ENCODE assay signal across 10 mouse cellular contexts in genomic region chr7:79563675-79564074, GRCm38 (mm10). TPM values are rescaled to one million over a fixed set of nuclear protein-coding genes. Genes with fewer than 3 reads are reported as not detected.
DNase-seq lines count a peak whose midpoint lies in the region; ATAC-seq and TF ChIP-seq lines count a peak whose summit lies in the region.
"Had no signal": no experiment of that assay in that cellular context is flagged by ENCODE, and none has a peak within 500 bp of the region (broad histone marks: within the 10 kb centered on the region; RNA-seq: fewer than 3 reads in every experiment).

No protein-coding gene starts in this region.

- no peaks in the 10 kb centered on the region for H3K36me3 ChIP-seq in kidney, embryonic 14.5 days (ENCODE audit: control insufficient read depth, insufficient read depth, low read length)
- H3K36me3 ChIP-seq: embryonic facial prominence, embryonic 15.5 days had no signal

- no peak overlapping the region for H3K4me3 ChIP-seq in kidney, embryonic 14.5 days (ENCODE audit: low read length)
- no peak overlapping the region for H3K4me3 ChIP-seq in cortical plate, adult 2 months (ENCODE audit: insufficient read depth, low read length)
- H3K4me3 ChIP-seq: embryonic facial prominence, embryonic 15.5 days had no signal

- TF ChIP-seq CTCF in cortical plate, adult 2 months (IDR thresholded peaks at IDR 0.05; ENCODE audit: extremely low read depth, insufficient read depth, low read length), result peak; percentile 33; the same call in 1 of the 2 replicates

- H3K27me3 ChIP-seq in kidney, embryonic 14.5 days (ENCODE audit: control insufficient read depth, insufficient read depth, low read length), result peaks cover 11% of the 10 kb centered on the region; the same call in 1 of the 2 replicates

- H3K27ac ChIP-seq in kidney, embryonic 14.5 days (ENCODE audit: low read depth, low read length), result no peak overlapping the region
- no peak overlapping the region for H3K27ac ChIP-seq in cortical plate, adult 2 months (ENCODE audit: insufficient read depth, low read length)
- H3K27ac ChIP-seq: embryonic facial prominence, embryonic 15.5 days had no signal

- H3K4me1 ChIP-seq in kidney, embryonic 14.5 days (ENCODE audit: control insufficient read depth, insufficient read depth, low read length), result no peaks in the 10 kb centered on the region
- no peaks in the 10 kb centered on the region; the same call in 1 of the 2 replicates for H3K4me1 ChIP-seq in cortical plate, adult 2 months (ENCODE audit: control insufficient read depth, insufficient read depth, low read length)
- H3K4me1 ChIP-seq: embryonic facial prominence, embryonic 15.5 days had no signal

- H3K9ac ChIP-seq in kidney, embryonic 14.5 days (ENCODE audit: low read depth, low read length), result no peak overlapping the region
- H3K9ac ChIP-seq: embryonic facial prominence, embryonic 15.5 days had no signal

- H3K4me2 ChIP-seq in kidney, embryonic 14.5 days (replicated peaks; ENCODE audit: low read depth, low read length), result no peak overlapping the region
- H3K4me2 ChIP-seq: embryonic facial prominence, embryonic 15.5 days had no signal

- no peak for TF ChIP-seq POLR2A in cortical plate, adult 2 months (IDR thresholded peaks at IDR 0.05; ENCODE audit: extremely low read depth, insufficient read depth, low read length)

- peak; percentile 29 for DNase-seq in kidney, postnatal 10 days
- peak; percentile 90 for DNase-seq in R1 (ENCODE audit: low read depth, low spot score)
- no peak for DNase-seq in urinary bladder, postnatal 4 days (ENCODE audit: low spot score in 2 of 2)
- no peak for DNase-seq in right cerebral cortex, adult 2 months (ENCODE audit: low spot score in 2 of 2)
- DNase-seq: heart, postnatal 36 days had no signal

- WGBS in kidney, embryonic 14.5 days, result 22% methylated on average over 13 of the region's 13 CpGs

- ATAC-seq in kidney, embryonic 14.5 days (ENCODE audit: low FRiP score, low TSS enrichment), result no peak
- ATAC-seq in megakaryocyte-erythroid progenitor cell, adult 5-6 weeks (replicated peaks; ENCODE audit: low FRiP score, low TSS enrichment, poor library complexity, severe bottlenecking), result 0 out of 2 replicates have a peak, but pooled peaks have one; percentile 37
- ATAC-seq: activated CD4-positive, CD25-positive, alpha-beta regulatory T cell, adult 4 months had no signal

- H3K9me3 ChIP-seq in kidney, embryonic 14.5 days (ENCODE audit: control insufficient read depth, low read length), result no peaks in the 10 kb centered on the region
- H3K9me3 ChIP-seq: embryonic facial prominence, embryonic 15.5 days had no signal

RNA-seq across cellular contexts. Expression of gene Rhcg, which starts 53.8 kb away (rescaled TPM):
- polyA plus RNA-seq in kidney, embryonic 14.5 days (2014; fragmentation: Nextera tagmentation; extraction: Ambion mirVana), result 14.2 and 18.5 TPM in 2 replicates
- polyA plus RNA-seq in cortical plate, adult 2 months (2012; rRNA removed), result 0.38 and 0.59 TPM in 2 replicates
- total RNA-seq in megakaryocyte-erythroid progenitor cell, adult 5-6 weeks (2014; fragmentation: Nextera tagmentation), result not detected in 2 replicates
- total RNA-seq in megakaryocyte-erythroid progenitor cell, adult 5-6 weeks (2017), result not detected in 2 replicates
- total RNA-seq: heart, postnatal 36 days had no signal
- polyA plus RNA-seq: activated CD4-positive, CD25-positive, alpha-beta regulatory T cell, adult 4 months had no signal

Comparison
In these comparisons a context has a peak if more than half of its experiments do, and no peak if none do; other contexts are left out.
1. DNase-seq: peak in kidney, postnatal 10 days (single experiment) and R1 (single experiment); none in urinary bladder, postnatal 4 days (0 of 2) and right cerebral cortex, adult 2 months (0 of 2).